Mouse (Mus musculus) small intestine, adult 10 weeks (tissue): Measurements from ENCODE around the gene Smad6. TPM values are rescaled to one million over a fixed set of nuclear protein-coding genes. Genes with fewer than 3 reads are reported as not detected.

ENCODE experiments used
- polyA plus RNA-seq: library from polyadenylated mRNA; stranded (reverse); fragments of 350-450 nt; fragmentation: Illumina TruSeq; extraction: RNeasy Lipid Tissue Mini Kit (QIAGEN cat#74804); gene quantifications from one replicate; pipeline ENCODE4 v1.2.3, GENCODE M21; 2014; ENCODE audit warnings: low replicate concordance

Smad6 gene
- polyA plus RNA-seq: 4.0 TPM

GRCm38 (mm10) chr9:64021853-64022561, at the start of gene Smad6:
Smad6 (minus strand) TSS chr9:64022059.

Other genes with a start within 250 kb of the Smad6 start
- 0.52 TPM for gene Lctl, start 95.1 kb upstream of the Smad6 start, polyA plus RNA-seq
- 25.1 TPM for gene Zwilch, start 151.0 kb upstream of the Smad6 start, polyA plus RNA-seq
- 333 TPM for gene Rpl4, start 151.3 kb upstream of the Smad6 start, polyA plus RNA-seq
- 82.3 TPM for gene Snapc5, start 157.2 kb upstream of the Smad6 start, polyA plus RNA-seq
- not detected for gene Uchl4, start 213.1 kb upstream of the Smad6 start, polyA plus RNA-seq
- 78.3 TPM for gene Map2k1, start 231.6 kb upstream of the Smad6 start, polyA plus RNA-seq